Mouse (Mus musculus) liver, embryonic 15.5 days (tissue): Measurements from ENCODE around the gene Ccdc90b. TPM values are rescaled to one million over a fixed set of nuclear protein-coding genes. Genes with fewer than 3 reads are reported as not detected.

ENCODE experiments used
- ATAC-seq: fragments of 200-750 bp; cut with Nextera tagmentation; 2 replicates; pipeline ENCODE4 v1.8.0; 2017; ENCODE audit warnings: moderate number of reproducible peaks, mild to moderate bottlenecking, moderate library complexity; ENCODE audit not compliant: insufficient read depth
- H3K27ac ChIP-seq: fragments of 300-500 bp; sonication (generic); replicated peaks from 2 replicates; pipeline ENCODE4 v1.5.1; 2015; ENCODE audit warnings: mild to moderate bottlenecking, inconsistent platforms
- H3K27me3 ChIP-seq: fragments of 300-500 bp; sonication (generic); 2 replicates; pipeline ENCODE4 v1.6.1; 2015; ENCODE audit warnings: mild to moderate bottlenecking, inconsistent platforms
- H3K36me3 ChIP-seq: fragments of 300-500 bp; sonication (generic); replicated peaks from 2 replicates; pipeline ENCODE4 v1.6.1; 2015; ENCODE audit warnings: moderate library complexity, mild to moderate bottlenecking, inconsistent platforms
- H3K4me1 ChIP-seq: fragments of 300-500 bp; sonication (generic); replicated peaks from 2 replicates; pipeline ENCODE4 v1.6.1; 2015; ENCODE audit warnings: inconsistent platforms
- H3K4me2 ChIP-seq: fragments of 300-500 bp; sonication (generic); 2 replicates; pipeline ENCODE4 v1.6.1; 2015; ENCODE audit warnings: moderate library complexity, mild to moderate bottlenecking, inconsistent platforms
- H3K4me3 ChIP-seq: fragments of 300-500 bp; sonication (generic); replicated peaks from 2 replicates; pipeline ENCODE4 v1.5.1; 2015; ENCODE audit warnings: mild to moderate bottlenecking, inconsistent platforms
- H3K9ac ChIP-seq: fragments of 300-500 bp; sonication (generic); 2 replicates; pipeline ENCODE4 v1.6.1; 2015; ENCODE audit warnings: moderate library complexity, mild to moderate bottlenecking, inconsistent platforms
- H3K9me3 ChIP-seq: fragments of 300-500 bp; sonication (generic); replicated peaks from 2 replicates; pipeline ENCODE4 v1.6.1; 2016; ENCODE audit warnings: inconsistent platforms
- WGBS: fragments of 180-500 bp; shearing (Covaris S2); methylation state at CpG from one replicate; pipeline ENCODE4 v1.1.7; 2015; ENCODE audit warnings: mixed read lengths; ENCODE audit not compliant: insufficient replicate concordance; 5-methylcytosine and 5-hydroxymethylcytosine counted together
- polyA plus RNA-seq: library from polyadenylated mRNA; unstranded; fragments of >200 nt; fragmentation: Nextera tagmentation; extraction: Ambion mirVana; gene quantifications from 2 replicates; pipeline ENCODE4 v1.2.1, GENCODE M21; 2015

Ccdc90b gene
- polyA plus RNA-seq, 1 experiment from 2014 or later = 13.3 TPM

DNA sequence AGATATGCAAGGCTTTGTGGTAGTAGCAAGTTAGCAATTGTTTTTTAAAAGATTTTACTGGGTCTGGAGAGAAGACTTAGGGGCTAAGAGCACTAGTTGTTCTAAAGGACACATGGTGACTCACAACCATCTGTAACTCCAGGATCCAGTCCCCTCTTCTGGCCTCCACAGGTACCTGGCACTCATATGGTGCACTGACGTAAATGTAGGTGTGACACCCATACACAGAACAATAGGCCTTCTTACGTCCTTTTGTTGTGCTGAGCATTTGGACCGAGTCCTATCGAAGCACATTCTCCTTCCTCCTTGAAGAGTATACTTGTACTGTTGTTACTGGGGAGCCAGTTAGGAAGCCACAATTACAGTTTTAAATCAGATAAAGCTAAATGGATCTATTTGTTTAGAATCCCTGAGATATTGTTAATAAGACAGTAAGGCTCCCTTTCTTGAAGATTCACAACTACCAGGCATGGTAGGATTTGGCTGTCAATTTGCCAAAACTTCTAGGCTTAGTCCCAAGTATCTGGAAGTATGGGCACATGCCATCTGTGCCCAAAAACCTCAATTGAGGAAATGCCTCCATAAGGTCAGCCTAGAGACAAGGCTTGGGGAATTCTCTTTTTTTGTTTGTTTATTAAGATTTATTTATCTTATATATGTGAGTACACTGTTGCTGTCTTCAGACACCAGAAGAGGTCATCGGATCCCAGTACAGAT lies 19.7 kb downstream of the Ccdc90b start:
- no peak for ATAC-seq
- no peaks in the 10 kb centered on the region for H3K4me1 ChIP-seq

GRCm38 (mm10) chr7:92583567-92583966 lies 22.6 kb downstream of the Ccdc90b start:
- Histone ChIP-seq H3K4me2 (no peak overlapping the region), H3K27ac (no peak overlapping the region), H3K4me1 (no peaks in the 10 kb centered on the region), H3K36me3 (0 out of 2 replicates have a peak, but pooled peaks cover 6% of the 10 kb centered on the region), H3K4me3 (no peak overlapping the region), H3K27me3 (no peaks in the 10 kb centered on the region), H3K9ac (no peak overlapping the region), H3K9me3 (no peaks in the 10 kb centered on the region)
- 75% methylated on average over 7 of the region's 7 CpGs for WGBS
- no peak for ATAC-seq

More for the DNA sequence above, 19.7 kb downstream of the Ccdc90b start:
- no peak overlapping the region for H3K9ac ChIP-seq
- H3K4me3 ChIP-seq = no peak overlapping the region
- H3K4me2 ChIP-seq = no peak overlapping the region
- 80% methylated on average over 5 of the region's 5 CpGs for WGBS
- no peak overlapping the region for H3K27ac ChIP-seq
- H3K27me3 ChIP-seq = no peaks in the 10 kb centered on the region
- H3K9me3 ChIP-seq = no peaks in the 10 kb centered on the region
- 0 out of 2 replicates have a peak, but pooled peaks cover 8% of the 10 kb centered on the region for H3K36me3 ChIP-seq

DNA sequence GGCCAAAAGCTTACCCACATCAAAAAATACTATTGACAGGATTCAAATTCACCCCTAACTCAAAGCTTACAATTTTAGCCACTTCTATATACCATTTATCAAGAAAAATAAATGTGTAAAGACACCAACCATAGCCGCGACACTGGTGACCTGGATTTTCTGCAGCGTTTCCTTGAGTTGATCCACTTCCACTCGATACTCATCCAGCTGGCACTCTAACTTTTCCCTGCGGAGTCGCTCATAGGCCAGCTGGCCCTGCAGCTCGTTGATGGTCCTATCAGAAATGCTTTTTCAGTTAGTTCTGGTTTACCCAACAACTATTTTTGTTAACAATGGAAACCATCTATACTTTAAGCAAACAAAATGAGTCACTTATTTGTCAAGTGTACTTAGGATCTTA lies 29.0 kb downstream of the Ccdc90b start:
- Histone ChIP-seq H3K36me3 (no peaks in the 10 kb centered on the region), H3K4me1 (no peaks in the 10 kb centered on the region), H3K27ac (no peak overlapping the region), H3K9ac (no peak overlapping the region), H3K27me3 (no peaks in the 10 kb centered on the region), H3K9me3 (no peaks in the 10 kb centered on the region), H3K4me2 (no peak overlapping the region), H3K4me3 (no peak overlapping the region)
- 74% methylated on average over 7 of the region's 7 CpGs for WGBS
- no peak for ATAC-seq

DNA sequence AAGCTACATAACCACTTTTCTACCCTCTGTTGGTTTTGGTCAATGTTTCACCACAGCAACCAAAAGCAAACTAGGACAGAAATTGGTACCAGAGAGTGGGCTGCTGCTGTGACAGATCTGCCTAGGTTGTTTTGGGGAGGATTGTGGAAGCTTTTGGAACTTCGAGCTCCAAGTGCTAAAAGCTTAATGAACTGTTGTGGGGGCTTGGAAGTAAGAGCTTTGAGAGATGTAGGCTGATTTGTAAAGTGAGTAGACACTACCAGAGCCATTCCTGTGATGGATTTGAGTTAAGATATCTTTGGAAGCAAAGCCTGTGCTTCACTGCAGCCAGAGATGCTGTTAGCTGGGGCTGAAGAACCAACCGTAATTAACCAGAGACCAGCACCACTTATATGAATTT lies 29.9 kb downstream of the Ccdc90b start:
- no peak overlapping the region for H3K4me2 ChIP-seq
- no peaks in the 10 kb centered on the region for H3K36me3 ChIP-seq
- H3K27me3 ChIP-seq = no peaks in the 10 kb centered on the region
- H3K9ac ChIP-seq = no peak overlapping the region
- H3K27ac ChIP-seq = no peak overlapping the region
- WGBS = 58% methylated on average over 2 of the region's 2 CpGs
- H3K4me1 ChIP-seq = no peaks in the 10 kb centered on the region
- no peak overlapping the region for H3K4me3 ChIP-seq
- no peak for ATAC-seq
- H3K9me3 ChIP-seq = no peaks in the 10 kb centered on the region

GRCm38 (mm10) chr7:92604961-92605360 lies 44.0 kb downstream of the Ccdc90b start:
- H3K9me3 ChIP-seq = no peaks in the 10 kb centered on the region
- no peaks in the 10 kb centered on the region for H3K27me3 ChIP-seq
- no peak for ATAC-seq
- H3K4me1 ChIP-seq = no peaks in the 10 kb centered on the region
- no peak overlapping the region for H3K27ac ChIP-seq
- H3K4me2 ChIP-seq = no peak overlapping the region
- H3K4me3 ChIP-seq = no peak overlapping the region
- WGBS = 66% methylated on average over 7 of the region's 7 CpGs
- H3K36me3 ChIP-seq = no peaks in the 10 kb centered on the region
- no peak overlapping the region for H3K9ac ChIP-seq

DNA sequence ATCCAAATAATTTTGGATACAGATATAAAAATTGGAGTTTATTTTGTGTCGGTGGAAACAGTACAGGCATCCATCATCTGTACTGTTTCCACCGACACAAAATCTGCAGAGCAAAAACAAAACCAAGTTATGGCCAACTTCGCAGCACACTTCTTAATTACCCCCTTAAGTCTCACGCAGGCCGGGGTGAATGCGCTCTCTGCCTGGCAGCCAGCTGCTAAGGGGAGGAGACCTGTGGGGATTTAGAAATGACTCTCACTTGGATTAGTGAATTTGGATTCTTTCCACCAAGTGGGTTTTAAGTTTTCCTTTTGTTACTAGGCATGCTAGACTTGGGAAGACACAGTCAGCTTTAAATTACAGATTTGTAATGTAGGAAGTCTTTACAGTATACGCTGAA lies 49.9 kb downstream of the Ccdc90b start:
- Histone ChIP-seq H3K9me3 (no peaks in the 10 kb centered on the region), H3K4me3 (no peak overlapping the region), H3K27me3 (no peaks in the 10 kb centered on the region), H3K27ac (no peak overlapping the region), H3K4me2 (no peak overlapping the region), H3K4me1 (no peaks in the 10 kb centered on the region), H3K9ac (no peak overlapping the region), H3K36me3 (no peaks in the 10 kb centered on the region)
- ATAC-seq = no peak
- 72% methylated on average over 7 of the region's 7 CpGs for WGBS

- 18% methylated on average over 2 of the region's 2 CpGs for WGBS
- Histone ChIP-seq H3K9me3 (no peaks in the 10 kb centered on the region), H3K36me3 (no peaks in the 10 kb centered on the region), H3K27me3 (no peaks in the 10 kb centered on the region), H3K4me1 (no peaks in the 10 kb centered on the region), H3K27ac (no peak overlapping the region), H3K4me3 (no peak overlapping the region), H3K9ac (no peak overlapping the region), H3K4me2 (no peak overlapping the region)
- no peak for ATAC-seq
Observed at GRCm38 (mm10) chr7:92624488-92624887, 63.5 kb downstream of the Ccdc90b start.

- no peak overlapping the region for H3K27ac ChIP-seq
- no peak for ATAC-seq
- 31% methylated on average over 2 of the region's 2 CpGs for WGBS
- H3K4me3 ChIP-seq = no peak overlapping the region
- no peak overlapping the region for H3K9ac ChIP-seq
- H3K4me2 ChIP-seq = no peak overlapping the region
- H3K36me3 ChIP-seq = no peaks in the 10 kb centered on the region
- no peaks in the 10 kb centered on the region for H3K4me1 ChIP-seq
- H3K9me3 ChIP-seq = no peaks in the 10 kb centered on the region
- H3K27me3 ChIP-seq = peaks cover 17% of the 10 kb centered on the region
Observed at GRCm38 (mm10) chr7:92630167-92630566, 69.2 kb downstream of the Ccdc90b start.

Other genes with a start within 250 kb of the Ccdc90b start
- gene Ankrd42, start 76.0 kb downstream of the Ccdc90b start, polyA plus RNA-seq = 0.31 and 0.43 TPM in 2 replicates
- gene Pcf11, start 108.8 kb downstream of the Ccdc90b start, polyA plus RNA-seq = 9.3 TPM in 2 replicates
- 5.0 and 5.2 TPM in 2 replicates for gene Rab30, start 180.5 kb downstream of the Ccdc90b start, polyA plus RNA-seq